Mouse (Mus musculus) heart, postnatal 0 days (tissue): Measurements from ENCODE around the gene Pik3r6. TPM values are rescaled to one million over a fixed set of nuclear protein-coding genes. Genes with fewer than 3 reads are reported as not detected.
A peak's percentile ranks its signal among the peaks of the same experiment; 100 is the strongest.

ENCODE experiments used
- ATAC-seq: fragments of 200-750 bp; cut with Nextera tagmentation; 2 replicates; pipeline ENCODE4 v1.8.0; 2017; ENCODE audit warnings: low read depth, moderate number of reproducible peaks, moderate library complexity; ENCODE audit not compliant: insufficient read depth
- DNase-seq: peaks from one replicate; pipeline ENCODE4 v3.0.0-alpha.2; 2016; ENCODE audit warnings: low spot score
- H3K27ac ChIP-seq: fragments of 300-500 bp; sonication (generic); 2 replicates; pipeline ENCODE4 v1.5.1; 2014; ENCODE audit warnings: low read depth, mild to moderate bottlenecking
- H3K27me3 ChIP-seq: fragments of 300-500 bp; sonication (generic); 2 replicates; pipeline ENCODE4 v1.6.1; 2014; ENCODE audit warnings: low read length, mixed read lengths; ENCODE audit not compliant: control insufficient read depth, insufficient read depth
- H3K36me3 ChIP-seq: fragments of 300-500 bp; sonication (generic); replicated peaks from 2 replicates; pipeline ENCODE4 v1.6.1; 2014; ENCODE audit warnings: low read length, mixed read lengths; ENCODE audit not compliant: control insufficient read depth, insufficient read depth
- H3K4me1 ChIP-seq: fragments of 300-500 bp; sonication (generic); 2 replicates; pipeline ENCODE4 v1.6.1; 2014; ENCODE audit warnings: antibody characterized with exemption; ENCODE audit not compliant: control insufficient read depth, insufficient read depth
- H3K4me2 ChIP-seq: fragments of 300-500 bp; sonication (generic); 2 replicates; pipeline ENCODE4 v1.6.1; 2014; ENCODE audit warnings: low read depth, mild to moderate bottlenecking, low read length, moderate library complexity
- H3K4me3 ChIP-seq: fragments of 300-500 bp; sonication (generic); 2 replicates; pipeline ENCODE4 v1.5.1; 2014; ENCODE audit warnings: low read depth, low read length
- H3K9ac ChIP-seq: fragments of 300-500 bp; sonication (generic); replicated peaks from 2 replicates; pipeline ENCODE4 v1.6.1; 2014; ENCODE audit warnings: low read depth, low read length, mixed read lengths
- H3K9me3 ChIP-seq: fragments of 300-500 bp; sonication (generic); replicated peaks from 2 replicates; pipeline ENCODE4 v1.6.1; 2016; ENCODE audit warnings: low read length; ENCODE audit not compliant: control insufficient read depth
- CTCF ChIP-seq: IDR thresholded peaks from 2 replicates; pipeline ENCODE4 v1.5.1; 2016; ENCODE audit warnings: antibody characterized with exemption, control low read depth, low read depth
- EP300 ChIP-seq: IDR thresholded peaks from 2 replicates; pipeline ENCODE4 v1.6.1; 2016; ENCODE audit warnings: antibody characterized with exemption, low read depth
- WGBS: fragments of 180-500 bp; shearing (Covaris S2); extraction: QIAGEN DNeasy Blood & Tissue Kit; methylation state at CpG from one replicate; pipeline ENCODE4 v1.1.7; 2014; 5-methylcytosine and 5-hydroxymethylcytosine counted together
- polyA plus RNA-seq: library from polyadenylated mRNA; unstranded; fragments of >200 nt; fragmentation: Nextera tagmentation; extraction: Ambion mirVana; gene quantifications from 2 replicates; pipeline ENCODE4 v1.2.1, GENCODE M21; 2015
- total RNA-seq: library from RNA; depleted of rRNA; stranded (reverse); fragments of >200 nt; gene quantifications from 2 replicates; pipeline ENCODE4 v1.2.3, GENCODE M21; 2014; ENCODE audit warnings: low replicate concordance

The Pik3r6 gene
- total and polyA plus RNA-seq, 2 experiments from 2014 or later: 5.0 to 8.8 TPM

GRCm38 (mm10) chr11:68472162-68472849 lies 30.5 kb upstream of the Pik3r6 start:
- H3K4me2 ChIP-seq: no peak overlapping the region
- no peaks in the 10 kb centered on the region for H3K27me3 ChIP-seq
- H3K9me3 ChIP-seq: no peaks in the 10 kb centered on the region
- no peak overlapping the region for H3K27ac ChIP-seq
- no peak for TF ChIP-seq CTCF
- no peak for TF ChIP-seq EP300
- DNase-seq (no peak), ATAC-seq (no peak)
- H3K4me1 ChIP-seq: peaks cover under 1% of the 10 kb centered on the region; the same call in 1 of the 2 replicates
- WGBS: 65% methylated on average over 5 of the region's 5 CpGs
- no peak overlapping the region for H3K9ac ChIP-seq
- no peak overlapping the region for H3K4me3 ChIP-seq
- no peaks in the 10 kb centered on the region for H3K36me3 ChIP-seq

- ATAC-seq: no peak
- TF ChIP-seq EP300 (no peak), CTCF (no peak)
Observed at GRCm38 (mm10) chr11:68474600-68474999, 28.2 kb upstream of the Pik3r6 start.

GRCm38 (mm10) chr11:68475676-68476075 lies 27.1 kb upstream of the Pik3r6 start:
- ATAC-seq (no peak), DNase-seq (no peak)
- Histone ChIP-seq H3K4me2 (no peak overlapping the region), H3K4me1 (peaks cover 13% of the 10 kb centered on the region), H3K27ac (no peak overlapping the region), H3K4me3 (no peak overlapping the region), H3K9ac (no peak overlapping the region), H3K27me3 (no peaks in the 10 kb centered on the region), H3K36me3 (no peaks in the 10 kb centered on the region), H3K9me3 (no peaks in the 10 kb centered on the region)
- TF ChIP-seq EP300: no peak
- no peak for TF ChIP-seq CTCF
- WGBS: 80% methylated on average over 7 of the region's 7 CpGs

More at GRCm38 (mm10) chr11:68474600-68474999, 28.2 kb upstream of the Pik3r6 start:
- H3K9ac ChIP-seq: no peak overlapping the region
- H3K27ac ChIP-seq: no peak overlapping the region
- H3K36me3 ChIP-seq: no peaks in the 10 kb centered on the region
- DNase-seq: no peak
- H3K27me3 ChIP-seq: no peaks in the 10 kb centered on the region
- 61% methylated on average over 6 of the region's 6 CpGs for WGBS
- H3K4me3 ChIP-seq: no peak overlapping the region
- no peak overlapping the region for H3K4me2 ChIP-seq
- peaks cover 13% of the 10 kb centered on the region for H3K4me1 ChIP-seq
- no peaks in the 10 kb centered on the region for H3K9me3 ChIP-seq

GRCm38 (mm10) chr11:68477661-68478060 lies 25.2 kb upstream of the Pik3r6 start:
- Histone ChIP-seq H3K27me3 (no peaks in the 10 kb centered on the region), H3K9ac (no peak overlapping the region), H3K4me2 (no peak overlapping the region), H3K36me3 (no peaks in the 10 kb centered on the region), H3K4me3 (no peak overlapping the region), H3K4me1 (peaks cover 13% of the 10 kb centered on the region), H3K27ac (peak overlapping the region; percentile 77; the same call in 1 of the 2 replicates), H3K9me3 (no peaks in the 10 kb centered on the region)
- TF ChIP-seq EP300 (no peak), CTCF (no peak)
- 35% methylated on average over 6 of the region's 6 CpGs for WGBS
- ATAC-seq (no peak), DNase-seq (no peak)

- Histone ChIP-seq H3K4me2 (no peak overlapping the region), H3K4me3 (no peak overlapping the region), H3K27ac (peak overlapping the region; percentile 77), H3K9me3 (no peaks in the 10 kb centered on the region), H3K36me3 (no peaks in the 10 kb centered on the region), H3K9ac (no peak overlapping the region; the same call in 1 of the 2 replicates), H3K27me3 (no peaks in the 10 kb centered on the region), H3K4me1 (peaks cover 13% of the 10 kb centered on the region)
- TF ChIP-seq EP300 (no peak), CTCF (no peak)
- ATAC-seq (peak; percentile 58), DNase-seq (peak; percentile 70)
- 7% methylated on average over 3 of the region's 3 CpGs for WGBS
Observed at GRCm38 (mm10) chr11:68478574-68478981, 24.2 kb upstream of the Pik3r6 start.

- no peak for ATAC-seq
- H3K4me3 ChIP-seq: no peak overlapping the region
- no peak for DNase-seq
- WGBS: 94% methylated on average over 4 of the region's 4 CpGs
- no peak overlapping the region for H3K4me2 ChIP-seq
- TF ChIP-seq CTCF (no peak), EP300 (no peak)
- no peak overlapping the region for H3K9ac ChIP-seq
- no peak overlapping the region for H3K27ac ChIP-seq
- H3K4me1 ChIP-seq: peaks cover 21% of the 10 kb centered on the region
- no peaks in the 10 kb centered on the region for H3K27me3 ChIP-seq
- H3K36me3 ChIP-seq: no peaks in the 10 kb centered on the region
- no peaks in the 10 kb centered on the region for H3K9me3 ChIP-seq
Observed at GRCm38 (mm10) chr11:68480660-68481059, 22.2 kb upstream of the Pik3r6 start.
